Mouse (Mus musculus) adrenal gland, postnatal 14 days (tissue): ENCODE results near the gene Olfr1367. TPM values are rescaled to one million over a fixed set of nuclear protein-coding genes. Genes with fewer than 3 reads are reported as not detected.

Source experiments
- DNase-seq: peaks from one replicate; pipeline ENCODE4 v3.0.0; 2021; ENCODE audit warnings: mixed read lengths
- microRNA-seq, 2 experiments: library from miRNA; unstranded; fragments of <30 nt; microRNA quantifications; one replicate each; pipeline ENCODE4 v1.2.0; 2021
- total RNA-seq: library from RNA; stranded (reverse); gene quantifications from 2 replicates; pipeline ENCODE4 v1.2.3, GENCODE M21; 2021

The Olfr1367 gene
- total RNA-seq, 1 experiment from 2014 or later, result not detected

- peak; percentile 55 for DNase-seq
These were observed 49.3 kb downstream of the Olfr1367 start for GRCm38 (mm10) chr13:21396048-21396447.

GRCm38 (mm10) chr13:21397486-21397885 is 50.8 kb downstream of the Olfr1367 start:
- DNase-seq, result no peak

Small RNAs within 50 kb of the gene (microRNA-seq; reads per million reads assigned to microRNA genes)
- 0 reads per million in 2 experiments for gene Mir6942

Other genes with a start within 250 kb of the Olfr1367 start
- not detected in 2 replicates for gene Olfr1369-ps1, start 235.4 kb upstream of the Olfr1367 start, total RNA-seq
- gene Olfr263, start 217.3 kb upstream of the Olfr1367 start, total RNA-seq, result not detected in 2 replicates
- not detected in 2 replicates for gene Olfr1368, start 201.0 kb upstream of the Olfr1367 start, total RNA-seq
- 51.5 and 56.3 TPM in 2 replicates for gene Trim27, start 167.5 kb upstream of the Olfr1367 start, total RNA-seq
- not detected in 2 replicates for gene Gpx5, start 54.2 kb upstream of the Olfr1367 start, total RNA-seq
- not detected in 2 replicates for gene Gpx6, start 34.8 kb upstream of the Olfr1367 start, total RNA-seq
- 8.0 and 10.1 TPM in 2 replicates for gene Zscan12, start 15.9 kb downstream of the Olfr1367 start, total RNA-seq
- 57.7 and 64.0 TPM in 2 replicates for gene Zkscan3, start 55.8 kb downstream of the Olfr1367 start, total RNA-seq
- gene Pgbd1, start 94.1 kb downstream of the Olfr1367 start, total RNA-seq, result 0.79 and 0.85 TPM in 2 replicates
- gene Zscan26, start 106.8 kb downstream of the Olfr1367 start, total RNA-seq, result 32.2 and 35.4 TPM in 2 replicates
- 1.4 and 1.7 TPM in 2 replicates for gene Nkapl, start 121.6 kb downstream of the Olfr1367 start, total RNA-seq
- 2.3 and 3.9 TPM in 2 replicates for gene Zkscan4, start 132.0 kb downstream of the Olfr1367 start, total RNA-seq
- gene Gm10065, start 132.5 kb downstream of the Olfr1367 start, total RNA-seq, result not detected in 2 replicates
- 16.7 and 18.3 TPM in 2 replicates for gene AK157302, start 148.3 kb downstream of the Olfr1367 start, total RNA-seq
- 174 and 184 TPM in 2 replicates for gene Gm11273, start 154.5 kb downstream of the Olfr1367 start, total RNA-seq
- 17.4 and 20.4 TPM in 2 replicates for gene Zkscan8, start 184.2 kb downstream of the Olfr1367 start, total RNA-seq
- not detected in 2 replicates for gene Olfr1366, start 195.9 kb downstream of the Olfr1367 start, total RNA-seq
- not detected in 2 replicates for gene Olfr1535, start 213.0 kb downstream of the Olfr1367 start, total RNA-seq
- not detected in 2 replicates for gene Olfr1364, start 234.8 kb downstream of the Olfr1367 start, total RNA-seq